Mouse (Mus musculus): Measurements from ENCODE around the gene Clip2. TPM values are rescaled to one million over a fixed set of nuclear protein-coding genes. Genes with fewer than 3 reads are reported as not detected.

Clip2 gene
- total and polyA plus RNA-seq, 3 experiments = 5.4 to 16.7 (median 8.7) TPM

DNA sequence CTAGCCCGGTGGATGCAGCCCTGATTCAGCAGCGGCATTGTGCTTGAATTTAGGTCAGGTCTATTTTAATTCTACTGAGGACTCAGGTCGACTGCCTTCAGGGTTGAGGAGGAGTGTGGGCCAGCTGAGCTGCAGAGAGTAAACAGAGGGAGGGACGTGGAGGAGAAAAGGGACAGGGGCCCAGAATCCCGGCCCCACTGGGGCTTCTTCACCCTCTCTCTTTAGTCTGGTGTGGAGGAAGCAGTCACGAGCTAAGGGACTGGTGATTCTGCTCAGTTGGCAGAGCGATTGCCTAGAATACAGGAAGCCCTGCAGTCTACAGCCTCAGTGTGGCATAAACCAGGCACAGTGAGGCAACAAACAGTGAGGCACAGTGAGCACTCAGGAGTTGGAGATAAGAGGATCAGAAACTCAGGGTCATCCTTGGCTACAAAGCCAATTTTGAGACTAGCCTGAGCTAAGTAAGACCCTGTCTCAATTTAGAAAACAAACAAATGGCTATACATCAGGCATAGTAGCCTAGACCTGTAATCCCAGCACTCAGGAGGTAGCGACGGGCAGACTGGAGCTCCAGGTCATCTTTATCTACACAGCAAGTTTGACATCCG lies 84.0 kb downstream of the Clip2 start:
- Histone ChIP-seq H3K9me3 (replicated peaks; ENCODE audit: low read length) (no peaks in the 10 kb centered on the region), H3K27me3 (replicated peaks) (no peaks in the 10 kb centered on the region), H3K9ac (ENCODE audit: insufficient read depth, low read depth) (no peak overlapping the region), H3K4me2 (ENCODE audit: insufficient read depth, low read depth, poor library complexity, severe bottlenecking) (no peak overlapping the region), H3K79me2 (replicated peaks; ENCODE audit: control insufficient read depth, extremely low read depth, insufficient read depth, poor library complexity, severe bottlenecking) (no peaks in the 10 kb centered on the region), H3K4me3 (replicated peaks in 1 of 3; ENCODE audit: low read depth in 2 of 3, low read length in 2 of 3, poor library complexity in 1 of 3) (no peak overlapping the region), H3K36me3 (replicated peaks in 1 of 2; ENCODE audit: control insufficient read depth in 1 of 2, insufficient read depth in 1 of 2, low read length in 1 of 2) (no peaks in the 10 kb centered on the region), H3K27ac (ENCODE audit: insufficient read depth, low read depth) (no peak overlapping the region), H3K4me1 (ENCODE audit: control insufficient read depth in 1 of 2, insufficient read depth in 2 of 2) (peaks cover 3 to 42% of the 10 kb centered on the region in 2 experiments)
- TF ChIP-seq MAZ (IDR thresholded peaks at IDR 0.05; ENCODE audit: low read depth, low read length) (no peak), E2F4 (IDR thresholded peaks at IDR 0.05; ENCODE audit: insufficient replicate concordance, low read depth, low read length) (no peak), CHD2 (IDR thresholded peaks at IDR 0.05; ENCODE audit: low read length) (no peak), USF2 (conservative IDR thresholded peaks at IDR 0.05; ENCODE audit: low read depth, low read length) (no peak), CHD1 (IDR thresholded peaks at IDR 0.05; ENCODE audit: low read depth, low read length) (no peak), RCOR1 (conservative IDR thresholded peaks at IDR 0.05; ENCODE audit: low read depth, low read length) (no peak), SIN3A (IDR thresholded peaks at IDR 0.05; ENCODE audit: low read length) (no peak), IRF4 (IDR thresholded peaks at IDR 0.05; ENCODE audit: low read depth, low read length) (no peak), ZMIZ1 (IDR thresholded peaks at IDR 0.05; ENCODE audit: low read depth, low read length) (no peak), NRF1 (IDR thresholded peaks at IDR 0.05; ENCODE audit: low read depth, low read length) (no peak), ELF1 (IDR thresholded peaks at IDR 0.05; ENCODE audit: low read depth, low read length) (no peak), JUN (IDR thresholded peaks at IDR 0.05; ENCODE audit: insufficient read depth, low read depth, low read length) (no peak), BHLHE40 (IDR thresholded peaks at IDR 0.05; ENCODE audit: low read depth, low read length) (no peak), EP300 (IDR thresholded peaks at IDR 0.05; ENCODE audit: low read length) (no peak), TBP (conservative IDR thresholded peaks at IDR 0.05; ENCODE audit: low read depth, low read length) (no peak), MXI1 (IDR thresholded peaks at IDR 0.05; ENCODE audit: low read depth, low read length) (no peak), TCF12 (IDR thresholded peaks at IDR 0.05; ENCODE audit: low read depth, low read length) (no peak)
- no peak for DNase-seq (ENCODE audit: extremely low read depth)
- in situ Hi-C loops (cut with MboI; ENCODE audit: low pct_ligation_motif_present, low pct_unique_long_range_greater_than_20kb, low sequenced_read_pairs) (loop anchor here (5.0 kb wide), 1 partner anchor 96 kb away; no protein-coding TSS in a partner anchor), dilution Hi-C loops (cut with MboI; ENCODE audit: extremely low pct_ligation_motif_present, extremely low pct_unique_long_range_greater_than_20kb, low sequenced_read_pairs) (no loop called here)

DNA sequence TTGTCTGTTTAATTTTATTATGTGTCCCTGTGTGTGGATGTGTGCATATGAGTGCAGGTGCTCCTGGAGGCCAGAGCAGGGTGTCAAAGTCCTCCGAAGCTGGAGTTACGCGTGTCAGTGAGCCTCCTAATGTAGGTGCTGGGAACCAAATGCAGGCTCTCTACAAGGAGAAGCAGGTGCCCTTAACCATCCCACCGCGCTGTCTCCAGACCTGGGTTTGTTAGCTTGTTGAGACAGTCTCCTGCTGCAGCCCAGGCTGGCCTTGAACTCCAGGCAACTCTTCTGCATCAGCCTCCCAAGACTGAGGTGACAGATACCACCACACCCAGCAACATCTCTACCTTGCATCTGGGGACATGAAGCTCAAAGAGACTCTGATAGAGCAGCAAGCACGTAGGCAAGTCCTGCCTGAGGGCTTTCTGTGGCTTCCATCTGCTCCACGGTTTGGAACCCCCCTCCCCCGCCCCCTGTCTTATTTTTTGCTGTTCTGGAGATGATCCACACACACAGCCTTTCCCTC lies 85.1 kb downstream of the Clip2 start:
- in situ Hi-C loops (cut with MboI; ENCODE audit: low pct_ligation_motif_present, low pct_unique_long_range_greater_than_20kb, low sequenced_read_pairs) (loop anchor here (5.0 kb wide), 1 partner anchor 95 kb away; no protein-coding TSS in a partner anchor), dilution Hi-C loops (cut with MboI; ENCODE audit: extremely low pct_ligation_motif_present, extremely low pct_unique_long_range_greater_than_20kb, low sequenced_read_pairs) (no loop called here)
- DNase-seq (ENCODE audit: extremely low read depth) = no peak
- Histone ChIP-seq H3K4me1 (ENCODE audit: control insufficient read depth in 1 of 2, insufficient read depth in 2 of 2) (peaks cover 2 to 35% of the 10 kb centered on the region in 2 experiments; a peak in 3 of 4 replicates), H3K4me2 (ENCODE audit: insufficient read depth, low read depth, poor library complexity, severe bottlenecking) (no peak overlapping the region), H3K36me3 (replicated peaks in 1 of 2; ENCODE audit: control insufficient read depth in 1 of 2, insufficient read depth in 1 of 2, low read length in 1 of 2) (no peaks in the 10 kb centered on the region), H3K27ac (ENCODE audit: insufficient read depth, low read depth) (no peak overlapping the region), H3K9ac (ENCODE audit: insufficient read depth, low read depth) (no peak overlapping the region), H3K4me3 (replicated peaks in 1 of 3; ENCODE audit: low read depth in 2 of 3, low read length in 2 of 3, poor library complexity in 1 of 3) (no peak overlapping the region), H3K9me3 (replicated peaks; ENCODE audit: low read length) (no peaks in the 10 kb centered on the region), H3K27me3 (replicated peaks) (no peaks in the 10 kb centered on the region), H3K79me2 (replicated peaks; ENCODE audit: control insufficient read depth, extremely low read depth, insufficient read depth, poor library complexity, severe bottlenecking) (no peaks in the 10 kb centered on the region)
- TF ChIP-seq MAX (IDR thresholded peaks at IDR 0.05; ENCODE audit: low read length) (no peak), MAZ (IDR thresholded peaks at IDR 0.05; ENCODE audit: low read depth, low read length) (no peak), E2F4 (IDR thresholded peaks at IDR 0.05; ENCODE audit: insufficient replicate concordance, low read depth, low read length) (no peak), ZNF384 (IDR thresholded peaks at IDR 0.05; ENCODE audit: low read depth, low read length) (no peak), RAD21 (IDR thresholded peaks at IDR 0.05; ENCODE audit: low read depth, low read length) (no peak), POLR2AphosphoS2 (IDR thresholded peaks at IDR 0.05; ENCODE audit: low read depth, low read length) (no peak), TBP (conservative IDR thresholded peaks at IDR 0.05; ENCODE audit: low read depth, low read length) (no peak), JUN (IDR thresholded peaks at IDR 0.05; ENCODE audit: insufficient read depth, low read depth, low read length) (no peak), CHD2 (IDR thresholded peaks at IDR 0.05; ENCODE audit: low read length) (no peak), JUND (conservative IDR thresholded peaks at IDR 0.05; ENCODE audit: low read depth, low read length) (no peak), POLR2A (IDR thresholded peaks at IDR 0.05; ENCODE audit: low read depth, low read length) (no peak), UBTF (IDR thresholded peaks at IDR 0.05; ENCODE audit: low read depth, low read length) (no peak), USF2 (conservative IDR thresholded peaks at IDR 0.05; ENCODE audit: low read depth, low read length) (no peak), MYC (IDR thresholded peaks at IDR 0.05; ENCODE audit: low read depth, low read length) (no peak)

All from CH12.LX (cell line).